Mouse (Mus musculus) yolk sac, embryonic 10.5 days (tissue): Measurements from ENCODE around the gene Aatk.
A peak's percentile ranks its signal among the peaks of the same experiment; 100 is the strongest.

ENCODE experiments used
- DNase-seq: peaks from one replicate; pipeline ENCODE4 v3.0.0-alpha.2; 2017; ENCODE audit warnings: low spot score

The Aatk gene

DNA sequence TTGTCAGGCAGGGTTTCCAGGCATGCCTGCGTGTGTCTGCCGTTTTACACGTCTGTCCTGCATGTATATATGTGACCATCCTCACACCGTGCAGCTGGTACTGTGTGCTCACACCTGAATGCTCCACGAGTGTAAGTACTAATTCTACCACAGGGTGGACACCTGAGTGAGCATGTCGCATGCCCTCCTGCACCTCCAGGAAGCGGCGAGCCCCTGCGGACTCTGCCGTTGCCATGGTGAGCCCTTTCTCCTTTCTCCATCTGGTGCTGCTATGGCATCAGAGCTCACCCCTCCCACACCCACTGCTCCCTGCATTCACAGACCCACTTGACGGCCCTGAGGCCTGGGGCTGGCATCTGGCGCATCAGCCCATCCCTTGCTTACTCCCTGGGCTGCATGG lies 24.1 kb downstream of the Aatk start:
- DNase-seq: no peak

DNA sequence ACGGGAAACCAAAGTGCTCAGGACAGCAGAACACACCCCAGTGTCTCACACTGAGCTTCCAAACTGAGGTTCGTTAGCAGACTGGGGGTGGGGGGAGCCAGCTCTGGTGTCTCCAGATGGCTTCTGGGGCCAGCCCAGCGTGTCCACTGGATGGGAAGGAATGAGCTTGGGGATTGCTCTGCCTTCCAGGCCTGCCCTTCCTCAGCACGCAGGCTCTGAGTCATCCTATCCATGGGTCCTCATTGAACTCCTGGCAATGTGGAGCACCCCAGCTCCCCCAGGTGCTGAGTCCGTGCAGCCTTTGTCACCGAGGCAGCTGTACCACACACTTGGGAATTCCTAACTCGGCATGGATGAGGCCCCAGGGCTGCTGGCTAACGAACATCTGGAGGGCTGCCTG lies 24.8 kb downstream of the Aatk start:
- no peak for DNase-seq

- no peak for DNase-seq
These were observed 25.6 kb downstream of the Aatk start for GRCm38 (mm10) chr11:120021367-120021766.

DNA sequence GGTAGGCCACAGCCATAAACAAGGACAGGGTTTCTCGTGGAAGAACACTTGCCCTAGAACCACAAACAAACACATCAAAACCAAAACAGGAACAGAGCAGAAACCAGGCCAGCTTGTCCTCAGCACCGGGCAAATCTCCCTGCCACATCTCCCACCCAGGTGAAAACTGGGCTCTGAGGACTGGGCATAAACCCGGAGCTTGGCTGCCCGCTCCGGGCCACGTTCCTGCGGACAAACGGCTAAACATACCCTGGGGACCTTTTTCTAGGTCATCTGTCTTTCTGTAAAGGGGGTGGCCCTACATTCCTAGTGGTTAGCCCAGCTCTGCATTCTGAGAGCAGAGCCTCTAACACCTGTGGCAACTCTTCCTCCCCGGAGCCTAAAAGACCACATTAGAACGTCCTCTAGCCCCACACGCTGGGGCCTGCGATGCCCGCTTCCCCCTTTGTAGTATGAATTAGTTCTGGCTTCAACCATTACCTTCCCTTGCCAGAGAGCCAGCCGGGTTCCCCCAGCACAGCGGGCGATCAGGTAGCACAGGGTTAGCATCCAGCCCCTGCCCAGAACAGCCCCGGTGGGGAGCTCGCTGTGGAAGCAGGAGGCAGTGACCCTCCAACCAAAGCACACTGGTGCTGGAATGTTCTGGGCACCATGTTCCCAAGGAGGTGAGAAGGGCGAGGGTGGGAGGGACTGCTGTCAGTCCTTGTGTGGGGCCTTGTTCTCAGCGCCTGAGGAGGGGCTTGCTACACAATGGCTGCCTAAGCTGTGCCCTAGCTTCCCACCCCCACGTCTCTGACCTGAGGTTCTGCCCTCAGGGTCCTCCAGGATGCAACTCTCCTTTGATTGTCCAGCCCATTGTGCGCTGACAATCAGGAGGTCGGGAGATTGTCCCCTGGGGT lies 27.2 kb downstream of the Aatk start:
- no peak for DNase-seq

DNA sequence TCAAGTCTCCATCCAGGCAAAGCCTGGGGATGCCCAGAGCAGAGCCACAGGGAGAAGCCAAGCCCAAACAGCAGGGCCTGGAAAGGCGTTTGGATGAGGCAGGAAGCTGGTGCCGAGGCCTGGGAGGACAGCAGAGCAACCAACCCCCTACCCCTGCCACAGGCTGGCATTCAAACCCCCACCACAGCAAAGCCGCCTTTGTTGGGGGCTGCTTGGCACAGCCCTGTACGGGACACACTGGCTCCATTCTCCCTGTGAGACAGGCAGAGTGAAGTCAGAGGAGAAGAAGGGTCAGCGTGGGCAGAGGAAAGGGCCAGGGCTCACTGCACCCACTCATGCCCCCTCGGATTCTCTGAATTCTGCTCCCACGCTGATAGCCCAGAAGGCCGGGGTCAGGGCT lies 30.0 kb downstream of the Aatk start:
- no peak for DNase-seq

- no peak for DNase-seq
These were observed 32.2 kb downstream of the Aatk start for GRCm38 (mm10) chr11:120014758-120015157.

GRCm38 (mm10) chr11:120013174-120013711 lies 33.7 kb downstream of the Aatk start:
- DNase-seq: peak; percentile 72

GRCm38 (mm10) chr11:120012702-120013101 lies 34.3 kb downstream of the Aatk start:
- DNase-seq: no peak

- no peak for DNase-seq
These were observed 35.0 kb downstream of the Aatk start for GRCm38 (mm10) chr11:120011761-120012560.

DNA sequence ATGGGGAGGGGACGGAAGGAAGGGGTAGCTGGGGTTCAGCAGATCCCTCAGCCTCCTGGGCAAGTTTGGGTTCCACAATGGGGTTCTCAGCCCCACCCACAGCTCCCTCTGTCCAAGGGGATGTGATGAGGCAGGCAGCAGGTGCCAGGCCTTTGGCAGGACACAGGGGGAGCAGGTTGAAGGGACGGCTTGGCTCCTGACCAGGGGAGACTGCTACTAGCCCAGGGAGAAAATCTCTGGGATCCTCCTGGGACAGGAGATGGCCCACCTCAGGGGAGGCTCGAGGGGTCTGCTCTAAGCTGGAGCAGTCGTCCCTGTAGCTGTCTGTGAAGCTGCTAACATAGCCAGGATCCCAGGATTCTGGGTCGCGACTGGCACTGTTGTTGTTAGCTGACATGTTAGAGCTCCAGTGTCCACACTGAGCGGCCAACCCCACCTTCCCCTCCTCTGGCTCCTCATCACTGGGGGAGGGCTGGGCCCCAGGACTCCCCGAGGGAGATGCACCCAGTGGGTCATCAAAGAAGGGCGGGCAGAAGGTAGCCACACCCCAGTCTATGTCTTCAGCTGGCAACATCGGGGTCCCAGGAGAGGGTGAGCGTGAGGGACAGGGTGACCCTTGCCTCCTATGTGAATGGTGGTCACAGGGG lies 35.7 kb downstream of the Aatk start:
- DNase-seq: no peak

GRCm38 (mm10) chr11:120009937-120010336 lies 37.0 kb downstream of the Aatk start:
- no peak for DNase-seq

GRCm38 (mm10) chr11:120008956-120009355 lies 38.0 kb downstream of the Aatk start:
- DNase-seq: no peak

GRCm38 (mm10) chr11:120008501-120008900 lies 38.5 kb downstream of the Aatk start:
- no peak for DNase-seq

DNA sequence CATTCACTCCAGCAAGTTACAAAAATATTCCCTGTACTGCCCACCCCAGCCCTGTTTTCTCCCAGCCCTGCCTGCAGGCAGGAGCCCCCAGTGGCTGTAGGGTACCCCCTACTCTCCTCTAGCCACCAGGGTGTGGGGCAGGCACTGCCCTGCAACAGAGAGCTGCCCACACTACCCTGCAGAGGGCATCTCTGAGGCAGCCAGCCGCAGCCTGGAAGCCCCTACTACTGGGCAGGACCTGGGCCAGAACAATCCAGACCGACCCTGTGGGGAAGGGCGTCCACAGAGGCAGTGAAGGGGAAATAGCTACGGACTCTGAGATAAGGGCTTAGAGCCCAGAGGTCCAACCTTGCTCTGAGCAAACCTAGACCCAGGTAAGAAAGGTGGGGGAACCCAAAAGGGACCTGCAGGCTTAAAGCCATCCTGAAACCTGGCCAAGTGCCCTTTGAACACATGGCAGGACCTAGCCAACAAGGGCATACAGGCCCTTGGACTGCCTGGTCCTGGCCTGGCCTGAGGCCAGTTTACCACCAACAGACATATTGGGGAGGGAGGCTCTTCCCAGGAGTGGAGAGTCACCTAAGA lies 39.4 kb downstream of the Aatk start:
- no peak for DNase-seq

DNA sequence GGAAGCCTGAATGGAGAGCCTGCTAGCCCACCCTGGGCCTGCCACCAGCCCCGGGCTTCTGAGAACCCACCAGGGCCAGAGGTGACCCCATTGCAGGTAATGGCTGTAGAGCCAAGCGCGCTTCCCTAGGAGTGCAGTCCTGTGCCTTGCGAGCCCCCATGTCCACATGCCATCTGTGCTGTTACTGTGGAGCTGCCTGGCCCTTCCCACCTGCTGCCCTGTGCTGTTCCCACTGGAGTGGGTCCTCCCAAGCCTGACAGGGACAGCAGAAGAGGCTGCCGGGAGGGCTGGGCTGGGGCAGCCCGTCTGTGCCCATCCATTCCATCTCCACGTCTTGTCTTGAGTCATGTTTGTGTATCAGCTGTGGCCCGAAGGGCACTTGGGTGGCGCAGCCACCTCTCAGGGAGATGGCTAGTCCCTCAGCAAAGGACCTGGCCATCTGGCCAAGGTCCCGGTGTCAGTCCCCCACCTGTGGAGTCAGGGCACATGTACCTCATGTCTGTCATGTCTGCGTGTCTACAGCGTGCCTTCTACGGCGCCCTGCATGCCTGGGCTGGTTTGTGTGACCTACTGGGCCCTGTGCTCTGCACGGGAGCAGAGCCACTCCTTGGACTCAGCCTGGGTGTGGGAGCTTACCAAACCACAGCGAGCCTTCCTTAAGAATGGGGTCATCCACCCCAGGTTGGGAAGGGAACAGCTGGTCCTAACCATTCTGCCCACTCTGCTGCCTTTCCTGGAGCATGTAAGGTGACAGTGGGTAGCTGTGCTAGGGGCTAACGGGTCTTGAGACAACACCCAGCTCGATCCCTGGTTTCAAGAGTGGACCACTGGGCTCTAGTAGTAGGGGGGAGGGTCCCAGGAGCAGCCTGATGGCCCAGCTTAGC lies 41.3 kb downstream of the Aatk start:
- DNase-seq: no peak

- DNase-seq: no peak
These were observed 44.2 kb downstream of the Aatk start for GRCm38 (mm10) chr11:120002634-120003220.

GRCm38 (mm10) chr11:120002041-120002440 lies 44.9 kb downstream of the Aatk start:
- no peak for DNase-seq

DNA sequence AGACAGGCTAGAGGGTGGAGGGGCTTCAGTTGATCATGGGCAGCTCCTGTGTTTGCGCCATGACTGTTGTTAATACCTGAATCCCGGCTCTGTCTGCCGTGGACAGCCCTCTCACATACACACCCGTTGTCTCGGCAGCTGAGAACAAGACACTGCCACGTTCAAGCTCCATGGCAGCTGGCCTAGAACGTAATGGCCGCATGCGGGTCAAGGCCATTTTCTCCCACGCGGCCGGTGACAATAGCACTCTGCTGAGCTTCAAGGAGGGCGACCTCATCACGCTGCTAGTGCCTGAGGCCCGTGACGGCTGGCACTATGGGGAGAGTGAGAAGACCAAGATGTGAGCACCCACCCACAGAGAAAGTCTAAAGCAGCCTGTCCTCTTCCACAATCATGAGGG lies 49.6 kb downstream of the Aatk start:
- DNase-seq: no peak

DNA sequence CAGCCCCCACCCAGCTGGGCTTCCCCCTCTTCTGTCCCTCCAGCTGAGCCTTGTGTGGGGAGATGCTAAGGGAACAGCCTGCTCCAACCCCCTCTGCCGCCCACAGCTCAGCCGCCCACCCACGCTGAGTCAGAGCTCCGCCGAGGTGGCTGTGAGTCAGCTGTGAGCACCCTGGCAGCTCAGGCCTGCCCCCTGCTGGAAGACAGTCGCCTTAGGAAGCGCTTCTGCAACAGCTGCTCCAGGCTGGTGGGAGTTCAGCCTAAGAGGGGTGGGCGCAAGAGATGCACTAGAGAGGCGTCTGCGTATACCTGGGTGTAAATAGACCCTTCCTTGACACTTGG lies 55.7 kb downstream of the Aatk start:
- peak; percentile 71 for DNase-seq

- DNase-seq: no peak
These were observed 56.2 kb downstream of the Aatk start for GRCm38 (mm10) chr11:119990658-119991337.
